Mouse (Mus musculus) B cell, adult 2 months (primary cell): ENCODE results near the gene Arf1.
A peak's percentile ranks its signal among the peaks of the same experiment; 100 is the strongest.

Experiments
- DNase-seq, 2 experiments: peaks; one replicate each; pipeline ENCODE4 v3.0.0; 2022

Arf1 gene

GRCm38 (mm10) chr11:59228122-59228953, at the start of gene Arf1:
TSS of gene Arf1 (minus strand) at chr11:59228270.
- peak; percentile 98 for DNase-seq

DNA sequence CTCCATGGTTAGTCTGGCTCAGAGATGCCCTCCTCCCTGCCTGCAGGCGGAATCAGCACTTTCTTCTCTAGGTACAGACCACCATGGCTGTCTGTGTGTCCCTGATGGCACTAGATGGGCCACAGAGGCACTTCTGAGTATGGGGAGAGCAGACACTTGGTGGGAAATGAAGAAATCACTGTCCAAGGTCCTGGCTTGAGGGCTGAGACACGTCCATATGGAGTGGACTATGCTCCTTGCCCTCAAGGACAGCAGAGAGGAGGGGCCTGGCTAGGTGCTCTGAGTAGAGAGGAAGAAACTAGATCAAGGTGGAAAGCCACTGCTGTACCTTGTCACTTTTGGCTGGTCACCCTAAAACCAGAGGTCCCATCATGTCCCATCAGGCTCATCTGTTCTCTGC, 48.8 kb upstream of the Arf1 start:
- DNase-seq = no peak

DNA sequence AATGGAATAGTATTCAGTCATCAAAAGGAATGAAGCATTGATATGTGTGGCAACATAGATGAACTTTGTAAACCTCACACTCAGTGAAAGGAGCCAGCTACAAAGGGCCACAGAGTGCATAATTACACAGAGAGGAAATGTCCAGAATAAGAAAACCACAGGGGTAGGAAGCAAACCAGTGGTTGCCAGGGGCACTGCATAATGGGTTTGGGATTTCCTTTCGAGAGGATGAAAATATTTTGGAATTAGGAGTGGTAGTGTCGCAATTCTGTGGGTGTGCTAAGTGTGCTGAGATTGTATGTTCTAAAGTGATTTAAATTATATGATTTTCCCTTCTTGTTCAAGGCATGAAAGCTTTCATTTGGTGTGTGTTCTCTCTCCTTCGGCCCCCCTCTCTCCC, 46.1 kb upstream of the Arf1 start:
- no peak for DNase-seq

- DNase-seq = no peak
Measured at GRCm38 (mm10) chr11:59266727-59267126, 38.7 kb upstream of the Arf1 start.

- no peak for DNase-seq
Measured at GRCm38 (mm10) chr11:59265154-59265813, 37.2 kb upstream of the Arf1 start.

DNA sequence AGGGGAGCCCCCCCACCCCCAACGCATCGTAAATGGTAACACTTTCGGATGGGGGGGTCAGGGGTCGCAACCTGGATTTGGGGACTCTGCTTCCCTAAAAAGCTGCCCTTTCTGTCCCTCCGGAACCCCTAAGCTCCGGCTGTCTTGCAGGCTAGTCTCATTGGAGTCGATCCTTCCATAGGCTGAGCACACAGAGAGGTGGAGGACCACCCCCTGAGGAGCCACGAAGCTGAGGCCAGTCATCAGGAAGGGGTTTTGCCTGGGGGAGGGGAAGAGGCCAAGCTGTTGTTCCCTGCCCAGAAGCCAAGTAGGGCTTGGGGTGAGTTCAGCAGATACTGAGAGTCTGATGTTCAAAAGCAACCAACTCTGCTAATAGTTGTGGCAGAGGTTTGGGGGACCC, 36.5 kb upstream of the Arf1 start:
- DNase-seq = no peak

DNA sequence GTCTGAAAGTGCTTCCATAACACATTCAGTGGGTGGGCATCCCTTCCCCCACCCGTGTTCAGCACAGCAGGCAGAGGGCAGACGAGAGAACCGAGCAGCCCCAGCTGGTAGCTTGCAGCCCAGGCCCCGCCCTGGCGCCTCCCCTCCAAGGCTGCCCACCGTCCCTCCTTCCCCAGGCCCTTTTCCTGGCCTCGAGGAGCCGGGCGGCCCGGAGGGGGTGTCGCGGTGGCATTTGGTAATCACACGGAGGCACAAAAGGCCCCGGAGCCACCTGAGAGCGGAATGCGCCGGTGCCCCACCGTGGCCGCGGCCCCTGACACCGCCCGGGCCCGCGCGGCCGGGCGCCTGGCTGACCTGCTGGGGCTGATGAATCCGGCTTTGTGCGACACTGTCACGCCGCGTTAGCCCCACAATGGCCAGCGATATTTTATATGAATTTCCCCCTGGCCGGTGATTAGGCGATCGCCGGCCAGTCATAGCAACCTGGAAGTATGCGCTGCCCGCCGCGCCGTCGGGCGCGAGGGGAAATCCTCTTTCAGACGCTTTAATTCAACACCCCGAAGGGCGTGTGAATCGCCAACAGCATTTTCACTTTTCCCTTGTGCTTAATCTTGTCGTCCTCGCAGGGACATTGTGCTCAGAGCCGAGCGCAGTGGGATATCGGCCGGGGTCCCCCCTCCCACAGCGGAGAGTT, 35.9 kb upstream of the Arf1 start:
- DNase-seq = no peak

GRCm38 (mm10) chr11:59262308-59262707, 34.2 kb upstream of the Arf1 start:
- DNase-seq = no peak

DNA sequence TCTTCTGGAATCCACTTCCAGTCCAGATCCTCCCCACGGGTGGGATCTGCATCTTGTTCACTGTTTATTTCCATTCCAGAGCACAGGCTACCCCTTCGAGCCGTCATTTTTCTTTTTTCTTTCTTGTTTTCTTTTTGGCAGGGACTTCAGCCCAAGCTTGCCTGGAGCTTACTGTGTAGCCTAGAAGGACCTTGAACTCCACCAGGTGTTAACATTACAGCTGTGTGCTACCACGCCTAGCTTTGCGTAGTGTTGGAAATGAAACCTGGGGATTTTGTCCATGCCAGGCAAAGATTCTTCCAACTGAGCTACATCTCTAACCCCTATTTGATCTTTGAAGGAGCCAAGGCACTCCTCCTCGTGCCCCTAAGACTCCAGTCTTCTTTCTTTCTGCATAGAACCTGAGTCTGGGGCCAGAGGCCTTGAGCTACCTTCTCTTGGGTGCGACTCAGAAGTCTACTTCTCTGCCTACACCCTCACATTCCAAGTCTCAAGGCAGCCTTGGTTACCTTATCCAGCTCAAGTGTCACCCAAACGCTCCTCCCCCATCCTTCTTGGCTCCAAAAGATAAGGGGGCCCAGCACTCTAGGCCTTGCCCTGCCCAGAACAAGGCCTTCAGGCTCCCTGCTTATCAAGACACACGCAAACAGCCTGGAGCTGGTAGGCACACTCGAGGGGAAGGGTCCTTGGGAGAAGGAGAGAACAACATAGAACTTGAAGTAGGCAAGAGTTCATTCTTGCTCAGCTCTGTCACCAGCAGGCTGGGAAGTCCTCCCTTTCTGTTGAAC, 32.8 kb upstream of the Arf1 start:
- no peak for DNase-seq

DNA sequence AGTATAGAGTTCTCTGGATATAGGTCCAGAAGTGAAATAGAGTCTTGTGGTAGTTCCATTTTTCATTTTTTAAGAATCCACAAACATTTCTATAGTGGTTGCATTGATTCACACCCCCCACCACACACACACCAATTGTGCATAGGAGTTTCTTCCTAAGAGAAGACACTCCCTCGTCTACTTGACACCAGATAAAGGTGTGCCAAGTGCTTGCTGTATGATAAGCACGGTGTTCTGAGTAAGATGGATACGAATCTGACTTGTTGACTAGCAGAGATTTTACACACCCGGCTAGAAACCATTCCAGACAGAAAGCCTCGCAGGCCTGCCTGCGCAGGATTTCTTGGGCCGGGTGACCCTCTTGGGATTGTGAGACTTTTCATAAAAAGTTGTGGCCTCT, 31.6 kb upstream of the Arf1 start:
- DNase-seq = no peak

DNA sequence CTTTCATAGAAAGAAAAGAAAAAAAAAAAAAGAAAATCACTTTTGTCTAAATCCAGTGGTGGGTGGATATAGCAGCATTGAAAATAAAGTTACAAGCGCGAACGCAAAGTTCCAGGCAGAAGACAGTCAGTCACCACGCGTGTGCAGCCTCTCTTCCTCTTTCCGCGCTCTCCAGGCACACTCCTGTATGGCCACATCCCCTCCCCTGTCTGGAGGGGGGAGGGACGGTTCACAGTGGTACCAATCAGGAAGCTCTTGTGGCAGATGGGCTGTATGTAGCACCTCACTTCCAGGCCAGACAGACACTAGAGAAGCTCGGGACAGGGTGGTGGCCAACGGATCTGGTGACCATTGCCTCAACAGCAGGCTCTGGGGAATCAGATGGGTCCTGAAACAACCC, 20.0 kb upstream of the Arf1 start:
- DNase-seq = no peak

DNA sequence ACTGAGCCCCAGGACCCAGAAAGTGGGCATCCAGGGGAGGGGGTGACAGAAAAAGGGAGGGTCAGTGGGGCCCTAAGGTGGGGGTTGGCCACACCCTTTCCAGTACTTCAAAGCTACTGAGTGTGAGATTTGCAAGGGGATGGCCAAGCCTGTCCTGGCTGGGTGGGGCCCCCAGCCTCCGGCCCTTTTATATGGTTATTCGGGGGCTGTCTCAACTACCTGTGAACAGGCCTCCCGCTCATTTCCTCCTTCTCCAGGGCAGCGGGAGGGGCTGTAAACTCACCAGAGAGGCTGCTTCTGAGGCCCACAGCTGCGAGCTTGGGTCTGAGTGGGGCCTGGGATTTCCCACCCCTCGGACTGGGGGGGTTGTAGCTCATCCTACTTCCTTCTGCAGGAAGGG, 15.8 kb upstream of the Arf1 start:
- no peak for DNase-seq

DNA sequence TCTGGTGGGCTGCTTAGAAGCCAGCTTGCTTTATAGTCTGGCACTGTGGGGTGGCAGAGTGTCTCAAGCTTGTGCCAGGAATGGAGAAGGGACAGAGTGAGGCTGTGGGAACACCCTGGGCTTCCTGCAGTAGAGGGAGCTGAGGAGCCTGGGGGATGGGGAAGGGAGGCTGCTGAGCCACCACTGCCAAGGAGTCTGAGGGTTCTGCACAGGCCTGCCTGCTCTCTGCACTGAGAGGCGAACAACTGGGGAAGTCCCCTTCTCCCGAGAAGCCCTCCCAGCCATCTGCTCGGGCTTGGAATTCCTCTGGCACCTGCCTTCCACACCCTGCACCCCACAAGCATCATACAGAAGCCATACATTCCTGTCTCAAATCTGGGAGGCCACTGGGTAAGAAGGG, 13.8 kb upstream of the Arf1 start:
- no peak for DNase-seq

DNA sequence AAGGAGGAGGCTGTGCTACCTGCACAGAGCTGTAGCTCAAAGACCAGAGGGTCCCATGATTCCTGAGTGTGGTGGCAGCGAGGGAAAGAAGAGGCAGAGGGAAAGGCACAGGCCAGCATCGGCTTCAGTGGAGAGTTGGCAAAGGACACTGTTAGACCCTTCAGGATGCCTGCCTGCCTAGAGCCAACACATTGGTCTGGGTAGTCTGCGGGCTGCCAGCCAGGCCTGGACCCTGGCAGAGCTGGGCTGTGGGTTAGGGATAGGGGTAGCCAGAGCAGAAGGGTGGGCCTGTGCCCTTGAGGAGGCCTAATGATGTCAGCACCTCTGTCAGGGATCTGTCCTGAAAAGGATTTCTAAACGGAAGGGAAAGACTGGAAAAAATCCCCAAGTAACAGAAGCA, 11.7 kb upstream of the Arf1 start:
- DNase-seq = no peak

GRCm38 (mm10) chr11:59239428-59239785, 11.3 kb upstream of the Arf1 start:
- no peak for DNase-seq

- DNase-seq = peak; percentile 43 to 52
Measured at GRCm38 (mm10) chr11:59238525-59239427, 10.7 kb upstream of the Arf1 start.

DNA sequence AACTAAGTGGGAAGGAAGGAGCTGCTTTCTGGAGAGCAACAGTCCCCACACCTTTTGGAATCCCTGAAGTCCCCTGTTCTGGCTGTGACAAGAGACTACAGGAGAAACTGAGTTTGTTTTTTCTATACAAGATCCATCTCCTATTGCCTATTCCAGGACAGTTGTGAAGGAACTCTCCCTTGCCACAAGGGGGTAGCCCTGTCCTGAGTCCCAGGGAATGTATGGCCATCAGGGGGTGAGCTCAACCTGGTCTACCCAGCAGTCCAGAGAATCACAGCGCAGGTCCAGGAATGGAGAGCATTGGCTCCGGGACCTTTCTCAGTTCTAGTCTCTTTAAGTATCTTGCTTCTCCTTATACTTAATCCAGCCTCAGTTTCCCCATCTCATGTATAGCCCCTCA, 4.7 kb upstream of the Arf1 start:
- no peak for DNase-seq

DNA sequence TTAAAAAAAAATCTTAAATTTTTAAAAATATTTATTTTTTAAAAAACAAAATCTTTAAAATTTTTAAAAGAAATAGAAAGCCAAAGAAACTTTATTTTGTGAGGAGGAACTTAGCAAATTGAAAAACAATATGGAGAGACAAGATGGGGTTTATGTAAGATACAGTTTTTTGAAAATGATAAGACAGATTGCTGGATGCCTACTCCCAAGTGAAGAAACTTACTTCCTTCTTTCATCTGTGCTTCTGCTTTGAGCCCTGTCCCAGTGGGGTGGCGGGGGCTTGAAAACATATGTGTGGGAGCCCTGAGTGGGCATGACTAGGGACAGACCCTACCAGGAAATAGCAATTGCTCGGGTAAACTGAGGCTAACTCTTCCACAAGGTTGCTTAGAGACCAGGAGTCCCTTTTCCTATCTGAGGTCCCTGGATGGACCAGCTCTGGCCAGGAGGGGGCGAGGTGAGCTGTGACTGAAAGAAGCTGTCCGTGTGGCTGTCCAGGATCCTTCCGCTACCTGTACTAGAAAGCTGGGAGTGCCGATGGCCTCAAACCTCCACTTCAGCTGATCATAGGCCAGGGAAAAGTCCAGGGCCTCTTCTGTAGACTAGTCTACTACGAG, 2.2 kb upstream of the Arf1 start:
- peak; percentile 71 to 73 for DNase-seq

DNA sequence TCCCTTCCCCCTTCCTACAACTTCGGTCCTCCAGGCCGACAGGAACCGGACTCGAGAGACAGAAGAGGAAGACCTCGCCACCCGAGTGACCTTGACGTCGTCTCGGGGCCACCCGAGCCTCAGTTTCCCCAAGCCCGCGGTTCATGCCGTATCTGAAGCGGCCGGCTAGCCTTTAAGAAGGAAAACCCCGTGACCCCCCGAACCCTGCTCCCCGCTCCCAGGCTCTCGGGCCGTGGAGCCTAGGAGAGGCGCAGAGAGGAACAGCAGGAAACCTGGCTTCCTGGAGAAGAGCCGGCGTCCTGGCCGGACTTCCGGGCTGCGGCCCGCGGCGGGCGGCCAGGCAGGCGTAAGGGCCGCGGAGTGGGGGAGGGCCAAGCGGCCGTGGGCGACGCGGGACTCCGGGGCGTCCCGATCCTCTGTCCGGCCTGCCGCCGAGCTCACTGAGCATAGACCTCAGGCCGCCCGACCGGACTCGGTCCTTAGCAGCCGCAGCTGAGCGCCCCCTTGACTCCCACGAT, 407 bp downstream of the Arf1 start:
- peak in 1 of 2 experiments; percentile 34 for DNase-seq

GRCm38 (mm10) chr11:59226787-59227603, 1.1 kb downstream of the Arf1 start:
- peak in 1 of 2 experiments; percentile 25 for DNase-seq
